Mouse (Mus musculus) liver, adult 10 weeks (tissue): ENCODE measurements around the gene Rtp2. TPM values are rescaled to one million over a fixed set of nuclear protein-coding genes. Genes with fewer than 3 reads are reported as not detected.

Source experiments
- polyA plus RNA-seq: library from polyadenylated mRNA; stranded (reverse); fragments of 350-450 nt; fragmentation: Illumina TruSeq; extraction: RNeasy Lipid Tissue Mini Kit (QIAGEN cat#74804); gene quantifications from one replicate; pipeline ENCODE4 v1.2.3, GENCODE M21; 2014; ENCODE audit warnings: low read depth, low replicate concordance

Gene Rtp2
- not detected for polyA plus RNA-seq

GRCm38 (mm10) chr16:23932294-23932693 lies at the start of gene Rtp2:
Gene Rtp2, minus strand, starts transcription at chr16:23932394.

GRCm38 (mm10) chr16:23890636-23891035 lies 41.6 kb downstream of the Rtp2 start, which contains the start of gene Sst:
Gene Sst, minus strand, starts transcription at chr16:23890958.

Other genes starting within 250 kb of the Rtp2 start
- not detected for gene Sst, start 41.4 kb downstream of the Rtp2 start, polyA plus RNA-seq
- not detected for gene Gm37419, start 56.1 kb upstream of the Rtp2 start, polyA plus RNA-seq
- 13.7 TPM for gene Bcl6, start 56.5 kb upstream of the Rtp2 start, polyA plus RNA-seq